Mouse (Mus musculus): ENCODE measurements around the gene Cd244a.

The Cd244a gene

GRCm38 (mm10) chr1:171558898-171559297 lies at the start of gene Cd244a:
Gene Cd244a (plus strand): TSS chr1:171559193.
- peak; percentile 5 for DNase-seq

- DNase-seq = no peak
These were observed 45.8 kb upstream of the Cd244a start for GRCm38 (mm10) chr1:171513234-171513633.

- DNase-seq = no peak
These were observed 45.2 kb upstream of the Cd244a start for GRCm38 (mm10) chr1:171513760-171514159.

- no peak for DNase-seq
These were observed 44.0 kb upstream of the Cd244a start for GRCm38 (mm10) chr1:171515039-171515438.

GRCm38 (mm10) chr1:171515557-171515956 lies 43.4 kb upstream of the Cd244a start:
- no peak for DNase-seq

GRCm38 (mm10) chr1:171531367-171531766 lies 27.6 kb upstream of the Cd244a start:
- no peak for DNase-seq

- DNase-seq = no peak
These were observed 26.2 kb upstream of the Cd244a start for GRCm38 (mm10) chr1:171532830-171533229.

GRCm38 (mm10) chr1:171534557-171534956 lies 24.4 kb upstream of the Cd244a start:
- DNase-seq = no peak

- DNase-seq = no peak
These were observed 23.8 kb upstream of the Cd244a start, which contains the start of gene Itln1 for GRCm38 (mm10) chr1:171535194-171535593. Gene Itln1 (minus strand): TSS chr1:171535294.

- DNase-seq = no peak
These were observed 18.3 kb upstream of the Cd244a start for GRCm38 (mm10) chr1:171540694-171541093.

- no peak for DNase-seq
These were observed 7.7 kb upstream of the Cd244a start for GRCm38 (mm10) chr1:171551326-171551725.

GRCm38 (mm10) chr1:171552230-171552629 lies 6.8 kb upstream of the Cd244a start:
- no peak for DNase-seq

- DNase-seq = no peak
These were observed 5.3 kb upstream of the Cd244a start for GRCm38 (mm10) chr1:171553359-171554341.

GRCm38 (mm10) chr1:171556366-171556765 lies 2.6 kb upstream of the Cd244a start:
- no peak for DNase-seq

- no peak for DNase-seq
These were observed 586 bp upstream of the Cd244a start for GRCm38 (mm10) chr1:171558407-171558806.

- DNase-seq = no peak
These were observed 1.3 kb downstream of the Cd244a start for GRCm38 (mm10) chr1:171560262-171560661.

GRCm38 (mm10) chr1:171561200-171561599 lies 2.2 kb downstream of the Cd244a start:
- DNase-seq = no peak

GRCm38 (mm10) chr1:171561639-171562225 lies 2.7 kb downstream of the Cd244a start:
- peak; percentile 9 for DNase-seq

GRCm38 (mm10) chr1:171563042-171563441 lies 4.0 kb downstream of the Cd244a start:
- DNase-seq = no peak

- DNase-seq = peak; percentile 14
These were observed 5.3 kb downstream of the Cd244a start for GRCm38 (mm10) chr1:171564247-171564646.

- no peak for DNase-seq
These were observed 6.9 kb downstream of the Cd244a start for GRCm38 (mm10) chr1:171565888-171566287.

- peak; percentile 62 for DNase-seq
These were observed 7.8 kb downstream of the Cd244a start for GRCm38 (mm10) chr1:171566777-171567176.

GRCm38 (mm10) chr1:171568436-171568835 lies 9.4 kb downstream of the Cd244a start:
- no peak for DNase-seq

GRCm38 (mm10) chr1:171577168-171577567 lies 18.2 kb downstream of the Cd244a start:
- DNase-seq = no peak

Measured in lung, postnatal 14 days (tissue).